Mouse (Mus musculus): ENCODE measurements around the gene Nodal.
A peak's percentile ranks its signal among the peaks of the same experiment; 100 is the strongest.

Nodal gene

DNA sequence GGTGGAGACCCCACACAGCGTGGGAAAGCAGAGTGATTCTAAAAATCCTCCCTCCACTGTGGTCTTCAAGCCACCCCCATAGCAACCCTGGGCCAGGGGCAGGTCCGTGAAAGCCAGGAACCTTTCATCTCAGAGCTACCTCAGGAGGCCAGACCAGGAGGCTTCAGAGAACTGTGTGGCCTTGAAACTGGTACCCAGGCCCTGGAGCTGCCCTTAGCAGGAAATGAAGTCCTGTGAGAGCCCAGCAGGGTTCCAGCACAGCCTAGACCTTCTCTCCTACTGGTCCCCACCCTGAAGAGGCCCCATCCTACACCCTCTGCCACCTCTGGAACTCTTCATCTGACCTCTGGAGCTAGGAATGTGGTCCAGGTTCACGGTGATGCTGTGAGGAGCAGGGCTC lies 19.6 kb upstream of the Nodal start:
- no peak for DNase-seq (ENCODE audit: low spot score in 2 of 2)

DNA sequence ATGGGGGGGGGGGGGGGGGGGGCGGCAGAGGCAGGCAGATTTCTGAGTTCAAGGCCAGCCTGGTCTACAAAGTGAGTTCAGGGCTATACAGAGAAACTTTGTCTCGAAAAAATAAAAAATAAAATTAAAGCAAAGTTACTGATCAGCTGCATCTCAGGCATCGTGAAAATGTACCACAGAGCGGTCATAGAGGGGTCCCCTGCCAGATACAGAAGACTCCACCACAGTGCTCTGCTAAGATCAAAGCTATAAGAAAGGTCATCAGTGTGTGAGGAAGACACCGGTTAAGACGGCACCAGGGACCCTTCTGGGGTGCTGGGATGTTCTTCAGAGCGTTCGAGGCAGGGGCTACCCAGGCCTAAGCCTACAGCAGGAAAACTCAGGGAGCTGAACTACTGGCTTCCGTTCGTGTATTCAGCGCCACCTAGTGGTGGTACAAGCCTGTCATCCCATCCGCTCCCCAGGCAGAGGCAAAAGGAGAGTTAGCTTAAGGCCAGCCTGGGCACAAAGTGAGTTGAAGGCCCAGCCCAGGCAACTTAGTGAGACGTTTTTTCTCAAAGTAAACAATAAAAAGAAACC lies 18.5 kb upstream of the Nodal start:
- DNase-seq (ENCODE audit: low spot score in 2 of 2): peak; percentile 38 to 61

DNA sequence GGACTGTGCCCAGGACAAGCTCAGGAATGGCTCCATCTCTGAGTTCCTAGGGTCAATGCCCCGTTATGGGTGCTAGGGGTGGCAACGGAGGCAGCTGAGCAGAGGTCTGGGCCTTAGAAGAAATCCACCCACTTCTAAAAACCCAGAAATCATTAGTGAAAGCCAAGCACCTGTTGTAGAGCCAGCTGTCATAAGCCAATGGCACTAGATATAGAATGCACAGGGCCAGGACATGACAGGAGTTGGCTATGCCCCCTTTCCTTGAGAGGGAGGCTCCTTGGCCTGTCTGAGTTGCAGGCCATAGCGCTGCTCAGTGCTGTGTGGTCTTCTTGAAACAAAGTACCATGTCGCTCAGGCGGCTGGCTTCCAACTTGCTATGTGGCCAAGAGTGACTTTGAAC lies 17.4 kb upstream of the Nodal start:
- DNase-seq (ENCODE audit: low spot score in 2 of 2): no peak

DNA sequence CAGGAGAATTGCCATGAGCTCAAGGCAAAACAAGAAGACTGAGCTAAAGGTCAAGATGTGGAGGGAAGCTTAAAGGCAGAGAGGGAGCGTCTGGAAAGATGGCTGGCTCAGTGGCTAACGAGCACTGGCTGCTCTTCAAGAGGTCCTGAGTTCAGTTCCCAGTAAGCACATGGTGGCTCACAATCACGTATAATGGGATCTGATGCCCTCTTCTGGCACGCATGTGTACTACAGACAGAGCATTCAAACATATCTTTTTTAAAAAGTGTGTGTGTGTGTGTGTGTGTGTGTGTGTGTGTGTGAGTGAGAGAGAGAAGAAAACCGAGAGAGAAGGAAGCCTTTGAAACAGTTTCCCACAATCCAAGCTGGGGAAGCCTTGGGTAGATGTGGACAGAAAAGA lies 15.3 kb upstream of the Nodal start:
- DNase-seq (ENCODE audit: low spot score in 2 of 2): no peak

DNA sequence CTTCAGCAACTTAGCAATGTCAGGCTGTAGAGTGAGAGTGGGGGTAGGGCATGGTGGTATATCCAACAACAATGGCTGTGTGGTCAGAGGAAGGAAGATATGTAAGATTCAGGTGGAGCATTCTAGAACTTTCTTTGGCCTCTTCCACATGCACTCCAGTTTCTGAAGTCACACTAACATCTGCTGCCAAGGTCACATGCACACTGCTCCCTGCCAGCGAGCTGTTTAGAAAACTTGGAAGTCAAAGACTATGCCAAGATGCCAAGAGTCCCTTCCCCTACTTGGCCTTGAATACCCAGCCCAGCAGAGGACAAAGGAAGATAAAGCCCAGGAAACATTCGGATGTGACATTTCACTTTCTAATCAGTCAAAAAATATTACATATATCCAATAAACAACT lies 14.9 kb upstream of the Nodal start:
- DNase-seq (ENCODE audit: low spot score in 2 of 2): no peak

DNA sequence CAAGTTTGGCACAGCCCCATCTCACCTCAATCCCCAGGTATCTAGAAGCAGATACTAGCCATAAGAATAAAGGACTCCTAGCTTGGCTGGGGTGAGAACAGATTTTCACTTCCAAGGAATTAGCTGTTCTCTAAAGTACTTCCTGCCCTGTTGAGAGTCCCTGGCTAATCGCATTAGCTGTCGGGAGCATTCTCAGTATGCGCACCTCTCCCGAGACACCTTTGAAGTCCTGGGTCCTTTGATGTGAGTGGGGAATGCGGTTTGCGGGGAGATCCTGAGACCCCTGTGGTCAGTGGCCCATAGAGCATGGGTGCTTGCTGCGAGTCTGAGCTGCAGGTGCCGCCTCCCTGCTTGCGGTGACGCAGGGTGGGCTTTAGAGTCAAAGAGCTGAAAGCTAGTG lies 11.8 kb upstream of the Nodal start:
- no peak for DNase-seq (ENCODE audit: low spot score in 2 of 2)

DNA sequence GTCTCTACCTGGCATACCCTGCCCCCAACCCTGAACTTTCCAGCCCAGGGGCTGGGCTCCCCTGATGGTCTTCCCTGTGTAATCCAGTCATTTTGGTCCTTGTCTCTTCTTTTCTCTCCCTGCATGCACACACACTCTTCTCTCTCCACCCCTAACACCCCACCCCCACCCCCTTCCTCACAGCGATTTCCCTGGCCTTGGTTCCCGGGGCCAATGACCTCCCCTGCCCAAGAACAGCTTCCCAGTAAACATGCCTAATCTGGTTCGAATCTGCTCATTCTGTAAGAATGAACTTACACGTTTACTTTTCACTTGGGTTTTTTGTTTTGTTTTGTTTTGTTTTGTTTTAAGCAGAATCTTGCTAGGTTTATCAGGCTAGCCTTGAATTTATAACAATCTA lies 8.0 kb upstream of the Nodal start:
- no peak for DNase-seq (ENCODE audit: low spot score in 2 of 2)

DNA sequence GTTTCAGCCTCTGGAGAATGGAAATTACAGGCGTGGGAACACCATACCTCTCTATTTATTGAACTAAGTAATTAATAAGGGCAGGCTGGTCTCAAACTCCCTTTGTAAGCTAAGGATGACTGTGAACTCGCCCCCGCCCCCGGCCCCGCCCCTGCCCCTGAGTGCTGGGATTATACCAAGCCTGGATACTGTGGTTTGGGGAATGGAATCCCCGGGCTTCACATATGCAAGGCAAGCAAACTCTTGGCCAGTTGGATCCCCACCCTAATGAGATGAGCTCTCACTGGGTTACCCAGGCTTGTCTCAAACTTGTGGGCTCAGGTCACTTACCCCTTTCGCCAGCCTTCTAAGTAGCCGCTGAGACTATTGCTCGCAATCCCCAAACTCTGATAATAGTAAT lies 7.6 kb upstream of the Nodal start:
- DNase-seq (ENCODE audit: low spot score in 2 of 2): no peak

DNA sequence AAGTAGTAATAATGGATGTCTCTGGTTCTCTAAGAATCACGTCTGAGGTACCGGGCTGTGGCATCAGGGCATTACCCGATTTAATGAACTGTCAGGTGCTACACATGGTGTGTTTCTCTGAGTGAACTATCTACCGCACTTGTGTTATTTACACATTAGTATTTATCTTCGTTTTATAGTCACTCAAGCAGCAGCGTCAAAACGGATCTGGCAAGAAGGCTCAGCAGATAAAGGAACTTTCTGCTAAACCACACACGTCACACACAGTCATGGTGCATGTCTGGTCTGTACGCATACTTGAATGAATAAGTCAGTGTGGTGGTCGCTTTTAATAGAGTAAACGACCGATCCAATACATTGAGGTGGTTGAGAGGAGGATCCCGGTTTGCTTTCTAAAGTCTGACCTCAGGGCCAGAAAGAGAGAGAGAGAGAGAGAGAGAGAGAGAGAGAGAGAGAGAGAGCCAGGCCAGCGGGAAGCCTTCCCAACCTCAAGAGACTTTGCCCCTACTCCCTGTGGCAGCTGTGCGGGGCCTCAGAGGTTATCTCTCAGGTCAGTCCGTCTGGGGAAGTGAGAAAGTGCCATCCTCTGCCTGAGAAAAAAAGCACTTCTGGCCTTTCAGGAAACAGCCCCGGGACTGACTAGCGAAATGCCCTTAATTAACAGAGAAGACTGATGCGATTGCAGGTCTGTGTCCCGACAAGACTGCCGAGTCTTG lies 4.7 kb upstream of the Nodal start:
- DNase-seq (ENCODE audit: low spot score in 2 of 2): no peak

DNA sequence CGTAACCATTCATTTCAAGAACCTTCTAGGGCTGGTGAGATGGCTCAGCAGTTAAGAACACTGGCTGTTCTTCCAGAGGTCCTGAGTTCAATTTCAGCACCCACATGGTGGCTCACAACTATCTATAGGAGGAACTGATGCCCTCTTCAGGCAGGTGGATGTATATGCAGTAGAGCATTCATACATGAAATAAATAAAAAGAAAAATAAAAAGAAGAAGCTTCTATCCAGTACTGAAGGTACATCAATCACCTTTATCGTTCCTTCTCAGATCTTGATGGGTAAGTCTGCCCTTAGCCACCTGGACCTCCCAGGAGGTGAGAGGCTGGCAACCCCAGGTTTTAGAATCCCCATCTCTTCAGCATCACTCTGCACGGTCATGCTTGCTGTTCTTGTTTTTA lies 2.5 kb upstream of the Nodal start:
- DNase-seq (ENCODE audit: low spot score in 2 of 2): no peak

DNA sequence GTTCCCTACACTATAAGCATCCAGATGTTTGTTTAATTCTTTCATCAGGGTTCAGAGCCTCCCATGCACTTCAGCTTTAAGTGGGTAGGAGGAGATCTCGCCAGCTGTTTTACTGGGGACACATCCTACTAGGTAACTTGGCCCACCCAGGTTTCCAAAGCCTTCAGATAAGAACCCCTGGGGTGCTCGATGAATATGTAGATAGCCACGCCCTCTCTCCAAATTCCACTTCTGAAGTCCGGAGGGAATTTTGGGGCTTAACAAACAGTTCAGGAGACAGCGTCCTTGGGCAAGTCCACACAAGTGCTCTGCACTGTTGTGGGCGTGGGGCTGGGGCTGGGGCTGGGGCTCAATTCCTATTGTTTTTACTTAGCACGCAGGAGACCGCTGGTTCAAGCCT lies 1.9 kb upstream of the Nodal start:
- DNase-seq (ENCODE audit: low spot score in 2 of 2): no peak

DNA sequence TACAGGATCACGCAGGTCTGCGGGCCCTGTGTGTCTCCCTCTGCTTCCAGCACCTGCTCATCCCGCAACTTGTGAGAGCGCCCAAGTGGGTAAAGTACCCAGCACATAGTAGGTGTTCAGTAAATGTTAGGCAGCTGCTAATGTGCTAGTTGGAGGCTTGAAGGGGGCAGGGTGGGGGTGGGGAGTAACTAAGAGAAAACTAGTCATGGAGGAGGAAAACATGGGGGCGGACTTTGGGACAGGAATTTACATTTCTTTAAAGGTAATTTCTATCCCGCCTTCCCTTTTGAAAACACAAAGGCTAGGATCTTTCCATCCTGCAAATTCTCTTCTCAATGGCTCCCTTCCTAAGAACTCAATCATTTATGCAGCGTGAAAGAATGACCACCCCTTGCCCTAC lies 1.2 kb upstream of the Nodal start:
- DNase-seq (ENCODE audit: low spot score in 2 of 2): no peak

DNA sequence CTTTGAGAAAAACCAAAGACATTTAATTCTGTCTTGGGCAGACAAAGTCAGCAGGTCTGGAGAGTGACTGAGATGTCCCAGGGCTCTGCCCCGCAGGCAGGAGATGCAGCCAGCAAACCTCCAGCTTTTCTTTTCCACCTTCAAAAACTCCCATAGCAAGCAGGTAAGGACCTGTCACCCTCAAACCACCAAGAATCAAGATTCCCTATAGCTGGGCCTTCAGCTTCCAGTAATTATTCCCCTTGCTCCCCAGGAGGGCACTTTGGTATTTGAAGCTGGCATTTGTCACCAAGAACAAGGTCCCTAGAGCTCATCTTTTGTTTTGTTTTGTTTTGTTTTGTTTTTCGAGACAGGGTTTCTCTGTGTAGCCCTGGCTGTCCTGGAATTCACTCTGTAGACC lies 726 bp upstream of the Nodal start:
- DNase-seq (ENCODE audit: low spot score in 2 of 2): no peak

DNA sequence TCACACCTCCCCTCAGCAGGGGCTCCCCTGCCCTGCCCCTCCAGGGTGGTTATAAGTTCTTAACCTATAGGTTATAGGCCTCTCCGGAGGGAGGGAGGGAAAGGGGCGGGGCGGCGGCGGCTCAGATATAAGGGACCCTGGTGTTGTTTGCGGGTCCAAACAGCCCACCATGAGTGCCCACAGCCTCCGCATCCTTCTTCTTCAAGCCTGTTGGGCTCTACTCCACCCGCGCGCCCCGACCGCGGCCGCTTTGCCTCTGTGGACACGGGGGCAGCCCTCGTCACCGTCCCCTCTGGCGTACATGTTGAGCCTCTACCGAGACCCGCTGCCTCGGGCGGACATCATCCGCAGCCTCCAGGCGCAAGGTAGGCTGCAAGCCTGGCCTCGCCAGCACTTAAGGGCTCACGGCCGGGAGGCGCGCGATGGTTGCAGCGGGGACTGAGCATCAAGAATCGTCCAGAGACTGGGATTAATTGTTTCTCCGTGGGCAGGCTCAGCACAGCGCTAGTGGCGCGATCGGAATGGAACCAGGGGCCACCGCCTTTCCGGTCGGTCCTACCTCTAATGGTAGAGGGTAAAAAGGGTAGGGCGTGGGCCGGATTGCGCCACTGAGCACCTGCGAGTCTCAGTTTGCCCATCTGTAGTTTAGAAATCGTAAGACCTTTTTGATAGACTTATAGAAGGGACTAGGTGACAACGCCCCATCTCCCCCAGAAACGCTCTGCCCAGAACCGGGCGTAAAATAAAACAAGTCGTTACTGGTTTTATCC lies 544 bp downstream of the Nodal start:
- DNase-seq (ENCODE audit: low spot score in 2 of 2): no peak

DNA sequence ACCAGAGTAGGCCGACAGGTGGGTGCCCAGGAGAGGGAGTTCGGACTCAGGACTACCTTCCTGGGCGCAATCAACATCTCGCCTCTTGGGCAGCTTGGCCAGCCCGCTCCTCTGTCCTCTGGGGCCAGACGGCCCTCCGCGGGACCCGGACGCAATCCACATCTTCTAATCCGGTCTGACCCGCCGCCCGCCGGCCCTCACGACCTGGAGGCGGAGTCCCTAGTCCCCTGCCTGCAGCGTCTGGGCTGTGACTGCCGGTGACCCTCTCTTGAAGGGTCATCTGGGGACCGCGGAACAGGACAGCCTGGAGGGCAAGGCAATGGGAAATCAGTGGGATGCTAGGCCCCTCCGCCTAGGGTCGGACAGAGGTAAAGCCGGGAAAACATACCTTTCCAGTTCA lies 1.4 kb downstream of the Nodal start:
- DNase-seq (ENCODE audit: low spot score in 2 of 2): no peak

DNA sequence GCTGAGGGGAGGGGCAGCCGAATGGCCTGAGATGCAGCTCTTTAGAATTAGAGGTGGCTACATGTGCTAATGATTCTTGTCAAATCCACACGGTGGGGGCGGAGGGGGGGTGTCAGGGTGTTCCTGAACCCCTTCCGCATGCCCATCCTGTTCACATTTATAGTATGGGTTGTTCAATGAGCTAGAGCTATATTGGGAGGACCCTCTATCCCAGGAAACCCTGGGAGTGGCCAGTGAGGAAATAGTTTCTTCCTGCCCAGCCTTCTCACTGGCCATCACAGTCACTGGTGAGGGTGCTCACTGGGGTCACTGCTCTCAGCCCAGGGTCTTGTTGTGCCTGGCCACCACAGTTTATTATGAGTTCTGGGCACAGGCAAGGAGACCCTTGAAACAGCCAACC lies 2.2 kb downstream of the Nodal start:
- DNase-seq (ENCODE audit: low spot score in 2 of 2): no peak

DNA sequence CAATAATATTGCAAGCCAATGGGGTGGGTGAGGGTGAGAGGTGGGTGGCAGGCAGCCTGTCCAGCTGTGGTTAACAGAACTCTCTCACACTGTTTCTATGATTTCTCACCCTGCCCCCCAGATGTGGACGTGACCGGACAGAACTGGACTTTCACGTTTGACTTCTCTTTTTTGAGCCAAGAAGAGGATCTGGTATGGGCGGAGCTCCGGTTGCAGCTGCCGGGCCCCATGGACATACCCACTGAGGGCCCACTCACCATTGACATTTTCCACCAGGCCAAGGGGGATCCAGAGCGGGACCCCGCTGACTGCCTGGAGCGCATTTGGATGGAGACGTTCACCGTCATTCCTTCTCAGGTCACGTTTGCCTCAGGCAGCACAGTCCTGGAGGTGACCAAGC lies 5.1 kb downstream of the Nodal start:
- no peak for DNase-seq (ENCODE audit: low spot score in 2 of 2)

DNA sequence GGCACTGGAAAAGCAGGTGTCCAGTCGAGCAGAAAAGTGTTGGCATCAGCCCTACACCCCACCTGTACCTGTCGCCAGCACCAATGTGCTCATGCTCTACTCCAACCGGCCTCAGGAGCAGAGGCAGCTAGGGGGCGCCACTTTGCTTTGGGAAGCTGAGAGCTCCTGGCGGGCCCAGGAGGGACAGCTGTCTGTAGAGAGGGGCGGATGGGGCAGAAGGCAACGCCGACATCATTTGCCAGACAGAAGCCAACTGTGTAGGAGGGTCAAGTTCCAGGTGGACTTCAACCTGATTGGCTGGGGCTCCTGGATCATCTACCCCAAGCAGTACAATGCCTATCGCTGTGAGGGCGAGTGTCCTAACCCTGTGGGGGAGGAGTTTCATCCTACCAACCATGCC lies 5.5 kb downstream of the Nodal start:
- DNase-seq (ENCODE audit: low spot score in 2 of 2): no peak

DNA sequence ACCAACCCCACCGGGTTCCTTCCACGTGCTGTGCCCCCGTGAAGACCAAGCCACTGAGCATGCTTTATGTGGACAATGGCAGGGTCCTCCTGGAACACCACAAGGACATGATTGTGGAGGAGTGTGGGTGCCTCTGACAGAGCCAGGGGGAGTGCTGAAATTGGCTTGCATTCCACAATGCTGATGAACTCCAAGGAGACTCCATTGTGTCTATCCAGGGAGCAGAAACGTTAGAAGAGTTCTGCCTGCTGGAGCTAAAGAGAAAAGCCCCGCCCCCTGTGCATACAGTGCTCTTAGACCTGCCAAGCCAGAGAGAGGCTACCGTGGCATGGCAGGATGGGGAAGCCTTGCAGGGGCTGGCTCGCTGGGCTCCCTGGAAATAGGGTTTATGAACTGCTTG lies 6.7 kb downstream of the Nodal start:
- DNase-seq (ENCODE audit: low spot score in 2 of 2): no peak

DNA sequence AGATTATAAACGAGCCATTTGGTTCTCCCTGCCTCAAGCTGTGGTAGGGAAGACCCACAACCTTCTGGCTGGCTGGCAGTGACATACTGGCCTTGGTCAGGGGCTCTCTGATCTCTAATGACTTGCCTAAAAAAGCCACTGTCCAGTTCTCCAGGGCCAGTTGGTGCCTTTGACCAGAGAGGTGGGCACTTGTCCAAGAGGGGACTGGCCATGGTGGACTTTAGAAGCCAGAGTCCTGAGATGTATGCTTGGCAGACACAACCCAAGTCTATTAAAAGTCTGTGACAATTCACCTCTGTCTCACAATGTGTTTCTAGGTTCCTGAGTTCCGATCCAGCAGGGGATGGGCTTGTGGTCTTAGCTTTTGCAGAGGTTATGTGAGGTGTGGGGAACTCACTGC lies 7.3 kb downstream of the Nodal start:
- DNase-seq (ENCODE audit: low spot score in 2 of 2): no peak

DNA sequence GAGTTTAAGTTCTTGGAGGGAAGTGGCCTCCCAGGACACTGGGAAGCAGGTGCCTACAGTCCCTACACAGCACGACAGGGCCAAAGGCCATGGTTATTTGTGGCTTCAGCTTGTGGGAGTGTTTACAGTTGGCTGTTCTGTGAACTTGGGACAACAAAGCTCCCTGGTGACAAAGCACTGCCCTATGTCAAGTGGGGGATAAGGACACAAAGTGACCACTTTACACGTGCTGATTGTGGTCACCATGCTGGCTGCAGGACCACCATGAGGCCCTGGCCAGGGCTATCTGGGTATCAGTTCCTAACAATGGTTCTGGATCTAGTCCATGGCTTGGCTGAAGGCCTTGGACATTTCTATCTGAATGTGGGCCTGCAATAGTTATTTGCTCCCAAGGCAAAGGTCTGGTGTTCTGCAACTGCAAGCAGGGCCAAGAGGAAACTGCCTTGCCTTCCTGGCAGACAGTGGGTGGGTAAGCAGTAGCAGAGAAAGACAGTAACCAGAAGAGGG lies 8.5 kb downstream of the Nodal start:
- DNase-seq (ENCODE audit: low spot score in 2 of 2): peak in 1 of 2 experiments; percentile 56

DNA sequence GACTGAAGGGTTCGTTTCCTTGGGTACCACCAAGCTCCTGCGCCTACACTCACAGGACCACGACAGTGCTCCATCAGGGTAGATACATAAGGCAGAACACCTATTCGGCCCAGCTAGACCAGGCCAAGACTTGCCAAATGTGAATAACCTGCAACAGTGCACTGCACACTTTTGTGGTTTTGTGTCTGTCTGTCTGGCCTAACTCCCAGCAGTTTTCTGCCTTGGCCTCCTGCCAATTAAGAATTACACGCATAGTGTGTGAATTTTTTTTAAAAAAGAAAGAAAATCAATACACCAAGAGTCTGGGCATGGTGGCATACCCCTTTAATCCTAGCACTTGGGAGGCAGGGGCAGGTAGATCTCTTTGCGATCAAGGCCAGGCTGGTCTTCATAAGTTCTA lies 10.2 kb downstream of the Nodal start:
- DNase-seq (ENCODE audit: low spot score in 2 of 2): no peak

DNA sequence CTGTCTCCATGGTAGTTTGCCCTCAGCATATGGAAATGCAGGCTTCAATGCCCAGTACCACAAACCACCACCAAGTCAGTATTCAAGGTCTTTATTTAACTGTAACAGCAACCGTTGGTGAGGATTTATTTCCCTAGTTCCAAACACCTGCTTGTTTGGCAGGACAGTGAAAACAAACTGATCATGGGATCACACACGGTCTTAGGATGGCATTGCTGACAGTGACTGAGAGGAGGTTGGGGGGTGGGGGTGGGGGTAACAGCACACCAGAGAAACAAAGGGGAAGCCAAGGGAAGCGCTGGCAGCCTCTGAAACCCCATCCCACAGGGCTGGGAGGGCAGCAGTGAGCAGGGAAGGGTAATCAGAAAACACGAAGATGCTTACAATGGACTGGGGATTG lies 10.6 kb downstream of the Nodal start:
- DNase-seq (ENCODE audit: low spot score in 2 of 2): no peak

Data from urinary bladder, postnatal 36 days (tissue).